11 mouse cellular contexts compared by ENCODE assay signal in the genomic region with DNA sequence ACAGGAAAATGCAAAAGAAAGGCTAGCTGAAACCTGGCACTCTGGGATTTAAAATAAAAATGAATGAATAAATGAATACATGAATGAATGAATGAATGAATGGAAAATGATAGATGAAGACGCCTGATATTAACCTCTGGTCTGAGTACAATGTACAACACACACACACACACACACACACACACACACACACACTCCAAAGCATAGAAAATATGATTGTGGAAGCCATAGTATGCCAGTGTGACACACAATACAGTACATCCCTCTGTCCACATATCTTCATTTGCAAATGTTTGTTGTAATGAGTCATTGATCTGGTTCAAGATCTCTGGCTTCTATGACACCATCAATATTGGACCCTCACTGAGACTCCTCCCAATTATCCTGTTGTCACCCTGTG. TPM values are rescaled to one million over a fixed set of nuclear protein-coding genes. Genes with fewer than 3 reads are reported as not detected.
A peak's percentile ranks its signal among the peaks of the same experiment; 100 is the strongest.
DNase-seq lines count a peak whose midpoint lies in the region; ATAC-seq and TF ChIP-seq lines count a peak whose summit lies in the region.
"Had no signal": no experiment of that assay in that cellular context is flagged by ENCODE, and none has a peak within 500 bp of the region (broad histone marks: within the 10 kb centered on the region; RNA-seq: fewer than 3 reads in every experiment).

No protein-coding gene starts in this region.

- H3K27me3 ChIP-seq in forebrain, embryonic 16.5 days (replicated peaks; ENCODE audit: control insufficient read depth, insufficient read depth, low read length), result no peaks in the 10 kb centered on the region
- H3K27me3 ChIP-seq in liver, embryonic 13.5 days, result peaks cover 25% of the 10 kb centered on the region
- no peaks in the 10 kb centered on the region for H3K27me3 ChIP-seq in stomach, embryonic 15.5 days (replicated peaks)

- peak overlapping the region; percentile 92 for H3K4me2 ChIP-seq in forebrain, embryonic 16.5 days (ENCODE audit: low read length)
- peak overlapping the region; percentile 87; the same call in 1 of the 2 replicates for H3K4me2 ChIP-seq in liver, embryonic 13.5 days
- H3K4me2 ChIP-seq in stomach, embryonic 15.5 days, result peak overlapping the region; percentile 96; the same call in 1 of the 2 replicates

- peak overlapping the region; percentile 94 for H3K27ac ChIP-seq in left cerebral cortex, adult 2 months
- H3K27ac ChIP-seq in forebrain, embryonic 16.5 days (ENCODE audit: low read length), result no peak overlapping the region
- H3K27ac ChIP-seq in liver, embryonic 13.5 days, result no peak overlapping the region
- no peak overlapping the region for H3K27ac ChIP-seq in stomach, embryonic 15.5 days

- peaks cover 8% of the 10 kb centered on the region for H3K4me1 ChIP-seq in forebrain, embryonic 16.5 days (replicated peaks; ENCODE audit: control insufficient read depth, insufficient read depth, low read length)
- peaks cover 13% of the 10 kb centered on the region for H3K4me1 ChIP-seq in liver, embryonic 13.5 days (replicated peaks)
- peaks cover 9% of the 10 kb centered on the region; the same call in 1 of the 2 replicates for H3K4me1 ChIP-seq in stomach, embryonic 15.5 days

- TF ChIP-seq CTCF in left cerebral cortex, adult 2 months (IDR thresholded peaks at IDR 0.05), result no peak

- H3K9me3 ChIP-seq in forebrain, embryonic 16.5 days (ENCODE audit: control insufficient read depth, low read length), result no peaks in the 10 kb centered on the region
- no peaks in the 10 kb centered on the region for H3K9me3 ChIP-seq in liver, embryonic 13.5 days (replicated peaks)
- H3K9me3 ChIP-seq in stomach, embryonic 15.5 days, result no peaks in the 10 kb centered on the region
- H3K9me3 ChIP-seq: heart, embryonic 10.5 days had no signal

- no peak for DNase-seq in left cerebral cortex, adult 2 months (ENCODE audit: extremely low spot score in 1 of 2, low spot score in 2 of 2)
- no peak for DNase-seq in left cerebral cortex, postnatal 4 days
- DNase-seq in liver, embryonic 13.5 days, result no peak
- no peak for DNase-seq in right cerebral cortex, adult 18-20 months
- DNase-seq in left cerebral cortex, adult 9 months (ENCODE audit: low spot score in 2 of 2), result no peak
- DNase-seq in urinary bladder, adult 18-20 months (ENCODE audit: low spot score in 2 of 2), result no peak

- H3K36me3 ChIP-seq in forebrain, embryonic 16.5 days (ENCODE audit: control insufficient read depth, insufficient read depth), result no peaks in the 10 kb centered on the region
- H3K36me3 ChIP-seq in liver, embryonic 13.5 days, result no peaks in the 10 kb centered on the region
- no peaks in the 10 kb centered on the region for H3K36me3 ChIP-seq in stomach, embryonic 15.5 days
- H3K36me3 ChIP-seq: heart, embryonic 10.5 days had no signal

- ATAC-seq in forebrain, embryonic 16.5 days, result peak; percentile 32
- ATAC-seq in liver, embryonic 13.5 days (ENCODE audit: low read depth), result no peak
- ATAC-seq in stomach, embryonic 15.5 days (ENCODE audit: insufficient read depth, low FRiP score, low read depth), result 0 out of 2 replicates have a peak, but pooled peaks have one; percentile 20

- H3K9ac ChIP-seq in forebrain, embryonic 16.5 days (replicated peaks; ENCODE audit: low read depth, low read length), result no peak overlapping the region
- no peak overlapping the region for H3K9ac ChIP-seq in liver, embryonic 13.5 days
- no peak overlapping the region for H3K9ac ChIP-seq in stomach, embryonic 15.5 days

- 85% methylated on average over 1 of the region's 1 CpGs for WGBS in forebrain, embryonic 16.5 days
- WGBS in liver, embryonic 13.5 days (ENCODE audit: insufficient replicate concordance), result 39% methylated on average over 1 of the region's 1 CpGs
- 55% methylated on average over 1 of the region's 1 CpGs for WGBS in stomach, embryonic 15.5 days

- intact Hi-C loops in left cerebral cortex, adult 2 months (cut with DNase I), result loop anchor here (5.0 kb wide), 2 partner anchors 45 to 105 kb away; partner anchors contain the start of genes Zfp354c and Zfp454
- intact Hi-C loops in left cerebral cortex, postnatal 4 days (cut with DNase I), result no loop called here

- peak overlapping the region; percentile 67 for H3K4me3 ChIP-seq in left cerebral cortex, adult 2 months
- no peak overlapping the region for H3K4me3 ChIP-seq in forebrain, embryonic 16.5 days (replicated peaks; ENCODE audit: low read length)
- H3K4me3 ChIP-seq in liver, embryonic 13.5 days (replicated peaks), result no peak overlapping the region
- H3K4me3 ChIP-seq in stomach, embryonic 15.5 days (replicated peaks), result no peak overlapping the region

RNA-seq across cellular contexts. Expression of gene Zfp354b, which starts 0.6 kb away (rescaled TPM):
- total RNA-seq in left cerebral cortex, adult 2 months (2021), result 1 to 10 TPM; 5.3 to 6.7 TPM
- total RNA-seq in left cerebral cortex, postnatal 4 days (2021), result 1 to 10 TPM; 6.1 to 7.6 TPM
- 3.9 and 4.4 TPM in 2 replicates for polyA plus RNA-seq in forebrain, embryonic 16.5 days (2015; fragmentation: Nextera tagmentation; extraction: Ambion mirVana)
- 0.10 and 0.20 TPM in 2 replicates for polyA plus RNA-seq in liver, embryonic 13.5 days (2015; fragmentation: Nextera tagmentation; extraction: Ambion mirVana)
- 1.0 and 1.3 TPM in 2 replicates for polyA plus RNA-seq in stomach, embryonic 15.5 days (2015; fragmentation: Nextera tagmentation; extraction: Ambion mirVana)

RNA-seq across cellular contexts. Expression of gene 4933414I15Rik, which starts 11.5 kb away (rescaled TPM):
- total RNA-seq in left cerebral cortex, adult 2 months (2021), result not detected
- not detected for total RNA-seq in left cerebral cortex, postnatal 4 days (2021)
- not detected in 2 replicates for polyA plus RNA-seq in forebrain, embryonic 16.5 days (2015; fragmentation: Nextera tagmentation; extraction: Ambion mirVana)
- not detected in 2 replicates for polyA plus RNA-seq in liver, embryonic 13.5 days (2015; fragmentation: Nextera tagmentation; extraction: Ambion mirVana)
- polyA plus RNA-seq in stomach, embryonic 15.5 days (2015; fragmentation: Nextera tagmentation; extraction: Ambion mirVana), result not detected in 2 replicates
- total RNA-seq: adrenal gland, postnatal 36 days; left cerebral cortex, postnatal 10 days had no signal
- polyA plus RNA-seq: heart, embryonic 10.5 days had no signal

RNA-seq across cellular contexts. Expression of gene Zfp2, which starts 16.1 kb away (rescaled TPM):
- 10 to 100 TPM; 23.8 to 24.8 TPM for total RNA-seq in left cerebral cortex, adult 2 months (2021)
- total RNA-seq in left cerebral cortex, postnatal 4 days (2021), result 10 to 100 TPM; 33.7 to 39.2 TPM
- 54.2 and 54.9 TPM in 2 replicates for polyA plus RNA-seq in forebrain, embryonic 16.5 days (2015; fragmentation: Nextera tagmentation; extraction: Ambion mirVana)
- polyA plus RNA-seq in liver, embryonic 13.5 days (2015; fragmentation: Nextera tagmentation; extraction: Ambion mirVana), result 3.1 and 3.2 TPM in 2 replicates
- 9.5 and 11.0 TPM in 2 replicates for polyA plus RNA-seq in stomach, embryonic 15.5 days (2015; fragmentation: Nextera tagmentation; extraction: Ambion mirVana)

RNA-seq across cellular contexts. Expression of gene Prop1, which starts 21.5 kb away (rescaled TPM):
- not detected for total RNA-seq in left cerebral cortex, adult 2 months (2021)
- not detected for total RNA-seq in left cerebral cortex, postnatal 4 days (2021)
- polyA plus RNA-seq in forebrain, embryonic 16.5 days (2015; fragmentation: Nextera tagmentation; extraction: Ambion mirVana), result not detected in 2 replicates
- not detected in 2 replicates for polyA plus RNA-seq in liver, embryonic 13.5 days (2015; fragmentation: Nextera tagmentation; extraction: Ambion mirVana)
- not detected in 2 replicates for polyA plus RNA-seq in stomach, embryonic 15.5 days (2015; fragmentation: Nextera tagmentation; extraction: Ambion mirVana)
- total RNA-seq: adrenal gland, postnatal 36 days; left cerebral cortex, postnatal 10 days had no signal
- polyA plus RNA-seq: heart, embryonic 10.5 days had no signal

RNA-seq across cellular contexts. Expression of gene Olfr1378, which starts 34.3 kb away (rescaled TPM):
- total RNA-seq in left cerebral cortex, adult 2 months (2021), result not detected
- not detected for total RNA-seq in left cerebral cortex, postnatal 4 days (2021)
- polyA plus RNA-seq in forebrain, embryonic 16.5 days (2015; fragmentation: Nextera tagmentation; extraction: Ambion mirVana), result not detected in 2 replicates
- polyA plus RNA-seq in liver, embryonic 13.5 days (2015; fragmentation: Nextera tagmentation; extraction: Ambion mirVana), result not detected in 2 replicates
- not detected in 2 replicates for polyA plus RNA-seq in stomach, embryonic 15.5 days (2015; fragmentation: Nextera tagmentation; extraction: Ambion mirVana)
- total RNA-seq: adrenal gland, postnatal 36 days; left cerebral cortex, postnatal 10 days had no signal
- polyA plus RNA-seq: heart, embryonic 10.5 days had no signal
